Mouse (Mus musculus) granulocyte monocyte progenitor cell, adult 5-6 weeks (primary cell): Measurements from ENCODE around the gene Plxdc2. TPM values are rescaled to one million over a fixed set of nuclear protein-coding genes. Genes with fewer than 3 reads are reported as not detected.
"Not testable (repeated sequence)": the region's sequence is repeated elsewhere in the genome, so short reads cannot be mapped to it uniquely, and the experiment has no call there.

Experiments used
- ATAC-seq: replicated peaks from 2 replicates; pipeline ENCODE4 v1.8.0; 2016; ENCODE audit warnings: mild to moderate bottlenecking, moderate TSS enrichment, inconsistent platforms; ENCODE audit not compliant: poor library complexity, severe bottlenecking
- total RNA-seq, 2 experiments: library from RNA; stranded (forward) in 1 of 2; stranded (reverse) in 1 of 2; fragments of 200-712, 200-1000 nt in 1 of 2; fragments of >200 nt in 1 of 2; fragmentation: Nextera tagmentation in 1 of 2; gene quantifications; 2 replicates each; pipeline ENCODE4 v1.2.3; 2014 to 2017

Gene Plxdc2
- total RNA-seq, 2 experiments from 2014 or later: 0.17 TPM; not detected in 1

DNA sequence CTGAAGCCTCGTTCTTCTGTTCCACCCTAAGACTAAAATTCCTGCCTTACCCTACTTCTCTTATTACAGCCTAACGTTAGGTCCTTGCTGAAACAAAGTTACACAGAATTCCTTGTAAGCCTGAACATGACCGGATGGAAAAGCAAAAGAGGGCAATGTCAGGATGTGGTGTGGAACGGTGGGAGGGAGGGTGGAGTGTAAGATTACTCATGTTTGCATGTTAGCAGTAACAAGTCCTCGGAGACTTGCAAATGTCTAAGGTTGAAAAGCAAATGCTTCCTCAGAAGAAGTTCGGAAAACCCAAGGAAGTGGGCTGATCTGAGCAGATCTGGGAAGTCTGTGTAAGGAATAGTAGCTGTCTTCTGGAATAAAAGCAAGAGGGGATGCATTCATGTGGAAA lies 353.8 kb downstream of the Plxdc2 start:
- no peak for ATAC-seq

DNA sequence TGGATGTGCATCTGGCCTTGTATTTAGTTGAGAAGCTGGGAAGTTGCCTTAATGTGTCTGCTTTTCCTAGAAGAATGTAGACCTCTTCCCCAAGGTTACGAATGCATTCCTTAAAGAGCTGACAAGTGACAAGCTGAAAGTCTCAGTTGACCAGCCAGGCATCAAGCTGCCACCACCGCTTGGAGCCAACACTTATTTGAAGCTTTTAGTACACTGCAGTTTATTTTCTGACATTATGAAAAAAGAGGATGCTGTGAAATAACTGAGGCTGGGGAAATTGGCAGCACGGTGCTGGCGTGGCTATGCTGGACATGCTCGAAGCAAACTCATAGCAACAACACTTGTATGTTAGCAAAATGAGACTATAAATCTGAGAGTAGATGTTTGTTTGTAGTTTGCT lies 374.9 kb downstream of the Plxdc2 start:
- ATAC-seq: no peak

DNA sequence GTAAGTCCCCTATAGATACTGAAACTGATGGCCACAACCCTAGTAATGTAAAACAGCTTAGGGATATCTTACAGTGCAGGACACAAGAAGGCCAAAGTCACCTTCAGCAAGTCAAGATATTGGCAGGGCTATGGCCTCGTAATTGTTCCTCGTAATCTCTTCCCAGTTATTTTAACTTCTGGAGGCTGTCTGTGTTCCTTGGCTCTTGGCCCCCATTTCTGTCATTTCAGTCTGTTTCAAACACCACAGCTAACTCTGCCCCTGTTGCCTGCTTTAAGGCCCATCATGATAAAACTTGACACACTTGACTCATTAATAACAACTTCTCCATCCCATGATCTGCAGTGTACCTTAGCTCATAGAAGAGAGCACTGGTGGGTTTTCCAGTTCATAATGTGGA lies 378.3 kb downstream of the Plxdc2 start:
- no peak for ATAC-seq

DNA sequence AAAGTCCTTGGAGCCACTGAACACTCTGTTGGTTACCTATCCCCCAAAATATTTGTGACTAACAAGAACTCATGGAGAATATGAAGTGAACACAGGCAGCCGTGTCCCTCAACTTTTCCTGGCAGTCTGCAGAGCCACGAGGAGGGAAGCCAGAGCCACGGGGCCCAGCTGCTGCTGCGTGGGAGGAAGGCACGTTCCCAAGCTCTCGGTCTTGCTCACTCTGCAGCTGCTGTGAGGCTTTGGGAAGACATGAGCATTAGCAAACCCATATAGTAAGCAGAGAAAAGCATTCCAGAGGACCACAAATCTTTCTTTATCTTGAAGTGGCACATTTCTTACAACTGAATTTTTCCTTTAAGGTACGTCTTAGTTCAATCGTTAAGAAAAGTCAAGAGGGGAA lies 382.1 kb downstream of the Plxdc2 start:
- peak; percentile 44; the same call in 1 of the 2 replicates for ATAC-seq

DNA sequence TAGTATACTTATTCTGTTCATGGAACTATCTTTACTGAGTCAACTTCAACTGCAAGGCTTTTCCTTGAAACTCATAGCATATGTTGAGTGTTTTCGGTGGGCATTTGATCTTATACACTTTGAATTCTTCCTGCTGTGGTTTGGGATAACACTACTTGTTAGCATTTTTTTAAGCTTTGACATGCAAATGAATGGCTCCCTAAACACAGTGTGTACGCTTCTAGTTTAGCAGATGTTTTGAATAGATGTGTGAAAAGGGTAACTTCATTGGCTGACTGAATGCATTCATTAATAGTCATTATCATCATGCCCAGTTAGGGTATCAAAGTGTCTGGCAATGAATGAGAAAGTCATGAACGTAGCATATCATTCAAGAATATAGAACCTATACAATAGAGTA lies 385.7 kb downstream of the Plxdc2 start:
- ATAC-seq: no peak

- ATAC-seq: no peak
These were observed 387.5 kb downstream of the Plxdc2 start for GRCm38 (mm10) chr2:16743568-16743967.

DNA sequence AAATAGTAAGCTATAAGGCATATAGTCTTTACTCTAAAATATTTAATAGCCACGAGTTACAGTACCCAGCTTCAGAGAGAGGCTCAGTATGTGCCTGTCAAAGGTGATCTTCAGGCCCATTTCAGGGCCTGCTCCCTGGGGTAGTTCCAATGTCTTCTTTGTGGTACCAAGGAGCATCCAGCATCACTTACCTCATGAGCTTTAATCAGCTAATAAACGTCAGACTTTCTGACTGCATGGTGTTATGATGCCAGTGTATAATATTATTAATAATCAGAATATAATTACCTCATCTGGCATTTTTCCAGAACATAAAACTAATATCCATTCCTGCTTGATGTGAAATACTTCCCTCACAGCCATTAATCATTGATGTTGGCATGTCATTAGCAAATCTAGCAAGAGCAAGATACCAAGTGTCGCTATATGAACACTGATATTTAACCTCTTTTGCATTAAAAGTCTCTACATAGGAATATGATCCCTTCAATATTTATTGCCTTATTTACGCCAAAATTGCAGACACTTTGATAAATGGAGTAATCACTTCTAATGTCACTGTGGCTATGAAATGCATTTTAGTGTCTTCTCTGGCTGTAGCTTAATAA lies 393.3 kb downstream of the Plxdc2 start:
- no peak for ATAC-seq

- no peak for ATAC-seq
These were observed 401.1 kb downstream of the Plxdc2 start for GRCm38 (mm10) chr2:16757158-16757557.

- ATAC-seq: no peak
These were observed 403.7 kb downstream of the Plxdc2 start for GRCm38 (mm10) chr2:16759766-16760165.

- ATAC-seq: not testable (repeated sequence)
These were observed 413.0 kb downstream of the Plxdc2 start for GRCm38 (mm10) chr2:16769149-16769548.

GRCm38 (mm10) chr2:16773398-16774113 lies 417.5 kb downstream of the Plxdc2 start:
- no peak for ATAC-seq

- ATAC-seq: no peak
These were observed 418.0 kb downstream of the Plxdc2 start for GRCm38 (mm10) chr2:16774114-16774433.

DNA sequence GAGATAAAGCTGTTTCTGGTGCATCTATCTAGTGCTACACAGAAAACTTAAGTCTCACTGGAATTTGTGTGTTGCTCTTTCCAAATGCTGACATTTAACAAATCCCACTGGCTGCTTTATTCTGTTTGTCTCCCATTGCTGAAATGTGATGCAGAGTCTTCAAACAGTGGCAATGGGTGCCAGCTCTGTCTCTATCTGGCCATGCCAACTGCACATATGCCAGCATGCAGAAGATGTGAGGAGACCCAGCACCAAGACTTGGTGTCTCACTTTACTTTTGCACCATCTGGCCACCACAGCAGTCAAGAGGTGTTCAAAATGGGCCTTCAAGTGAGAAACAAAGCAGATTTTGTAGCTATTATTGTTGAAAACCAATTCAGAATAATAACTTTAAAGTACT lies 439.2 kb downstream of the Plxdc2 start:
- ATAC-seq: no peak
